ENCODE assay signal across 24 mouse cellular contexts in genomic region chr19:25778455-25778854, GRCm38 (mm10).
"Had no signal": no experiment of that assay in that cellular context is flagged by ENCODE, and none has a peak within 500 bp of the region (broad histone marks: within the 10 kb centered on the region; RNA-seq: fewer than 3 reads in every experiment).

No protein-coding gene starts in this region.

- H3K4me3 ChIP-seq: forebrain, embryonic 15.5 days; heart, adult 2 months; heart, embryonic 13.5 days; heart, embryonic 15.5 days; hindbrain, embryonic 13.5 days; hindbrain, embryonic 15.5 days; kidney, embryonic 15.5 days; layer of hippocampus, adult 2 months; limb, embryonic 13.5 days had no signal

- H3K36me3 ChIP-seq: forebrain, embryonic 15.5 days; heart, embryonic 13.5 days; heart, embryonic 15.5 days; hindbrain, embryonic 13.5 days; hindbrain, embryonic 15.5 days; kidney, embryonic 15.5 days; limb, embryonic 13.5 days had no signal

- DNase-seq: forebrain, postnatal 0 days; gastrocnemius, postnatal 14 days; gastrocnemius, postnatal 36 days; heart, adult 2 months; heart, postnatal 14 days; heart, postnatal 36 days; kidney, adult 11 months; kidney, adult 2 months; kidney, adult 9 months; kidney, postnatal 14 days; kidney, postnatal 36 days; left cerebral cortex, postnatal 4 days had no signal

- H3K27ac ChIP-seq: forebrain, embryonic 15.5 days; heart, adult 2 months; heart, embryonic 13.5 days; heart, embryonic 15.5 days; hindbrain, embryonic 13.5 days; hindbrain, embryonic 15.5 days; hindbrain, postnatal 0 days; kidney, embryonic 15.5 days; kidney, postnatal 0 days; layer of hippocampus, adult 2 months; limb, embryonic 13.5 days had no signal

- ATAC-seq: forebrain, embryonic 15.5 days; forebrain, postnatal 0 days; hindbrain, postnatal 0 days; intestine, embryonic 16.5 days had no signal

- H3K9me3 ChIP-seq: forebrain, embryonic 15.5 days; heart, embryonic 13.5 days; heart, embryonic 15.5 days; hindbrain, embryonic 13.5 days; hindbrain, embryonic 15.5 days; kidney, embryonic 15.5 days; limb, embryonic 13.5 days had no signal

- H3K9ac ChIP-seq: forebrain, embryonic 15.5 days; forebrain, postnatal 0 days; heart, embryonic 13.5 days; heart, embryonic 15.5 days; hindbrain, embryonic 13.5 days; hindbrain, embryonic 15.5 days; kidney, embryonic 15.5 days; limb, embryonic 13.5 days had no signal

- H3K27me3 ChIP-seq: forebrain, embryonic 15.5 days; heart, embryonic 13.5 days; heart, embryonic 15.5 days; hindbrain, embryonic 13.5 days; hindbrain, embryonic 15.5 days; kidney, embryonic 15.5 days had no signal

- H3K4me1 ChIP-seq: forebrain, embryonic 15.5 days; heart, embryonic 13.5 days; heart, embryonic 15.5 days; hindbrain, embryonic 13.5 days; hindbrain, embryonic 15.5 days had no signal

- H3K4me2 ChIP-seq: forebrain, embryonic 15.5 days; heart, embryonic 11.5 days; heart, embryonic 13.5 days; heart, embryonic 15.5 days; hindbrain, embryonic 13.5 days; hindbrain, embryonic 15.5 days; kidney, embryonic 15.5 days; limb, embryonic 13.5 days had no signal
